Mouse (Mus musculus): ENCODE measurements around the gene Mcee. TPM values are rescaled to one million over a fixed set of nuclear protein-coding genes. Genes with fewer than 3 reads are reported as not detected.

Mcee gene
- total RNA-seq (2021): 10 to 100 TPM; 45.8 to 49.5 TPM
- long read RNA-seq, experiment 1, transcript Mcee-201 (3 exons, 828 nt): major isoform, 14 of 76 reads
- long read RNA-seq, experiment 1, partial matches to known transcripts: 59 of 76 reads
- long read RNA-seq, experiment 1, other reads (novel, unspliced or antisense): 2 of 76 reads
- long read RNA-seq, experiment 2, transcript Mcee-201 (3 exons, 828 nt): major isoform, 9 of 44 reads
- long read RNA-seq, experiment 2, partial matches to known transcripts: 29 of 44 reads
- long read RNA-seq, experiment 2, other reads (novel, unspliced or antisense): 1 of 44 reads

- Histone ChIP-seq H3K27ac (peak within 1 kb of the TSS; percentile 94), H3K4me3 (peak within 1 kb of the TSS; percentile 79)
- no peak; the same call in 1 of the 2 replicates for TF ChIP-seq CTCF (IDR thresholded peaks at IDR 0.05)
- DNase-seq (ENCODE audit: extremely low spot score in 1 of 2, low spot score in 2 of 2): peak; percentile 90 to 93
- intact Hi-C loops (cut with DNase I): loop anchor here (1.0 to 5.0 kb wide), 2 partner anchors 110 to 349 kb away; partner anchors contain the start of gene Apba2
Measured at GRCm38 (mm10) chr7:64392122-64392818, at the start of gene Mcee, which contains the start of gene Mphosph10. Gene Mcee, plus strand, starts transcription at chr7:64392607. Gene Mphosph10, minus strand, starts transcription at chr7:64392268.

GRCm38 (mm10) chr7:64347813-64348212 is 44.6 kb upstream of the Mcee start:
- no peak overlapping the region for H3K27ac ChIP-seq
- no peak for TF ChIP-seq CTCF (IDR thresholded peaks at IDR 0.05)
- intact Hi-C loops (cut with DNase I): no loop called here
- no peak overlapping the region for H3K4me3 ChIP-seq
- no peak for DNase-seq (ENCODE audit: extremely low spot score in 1 of 2, low spot score in 2 of 2)

GRCm38 (mm10) chr7:64349147-64349861 is 43.1 kb upstream of the Mcee start:
- peak; percentile 43 to 49 for DNase-seq (ENCODE audit: extremely low spot score in 1 of 2, low spot score in 2 of 2)
- H3K27ac ChIP-seq: peak overlapping the region; percentile 59; the same call in 1 of the 2 replicates
- peak; percentile 27 for TF ChIP-seq CTCF (IDR thresholded peaks at IDR 0.05)
- no peak overlapping the region for H3K4me3 ChIP-seq
- intact Hi-C loops (cut with DNase I): no loop called here

GRCm38 (mm10) chr7:64351087-64351486 is 41.3 kb upstream of the Mcee start:
- no peak overlapping the region for H3K4me3 ChIP-seq
- peak overlapping the region; percentile 83 for H3K27ac ChIP-seq
- peak; percentile 57 to 63 for DNase-seq (ENCODE audit: extremely low spot score in 1 of 2, low spot score in 2 of 2)
- no peak for TF ChIP-seq CTCF (IDR thresholded peaks at IDR 0.05)
- intact Hi-C loops (cut with DNase I): loop anchor here (2.0 kb wide), 1 partner anchor 392 kb away; no protein-coding TSS in a partner anchor

- Histone ChIP-seq H3K4me3 (no peak overlapping the region), H3K27ac (no peak overlapping the region)
- no peak for DNase-seq (ENCODE audit: extremely low spot score in 1 of 2, low spot score in 2 of 2)
- no peak for TF ChIP-seq CTCF (IDR thresholded peaks at IDR 0.05)
- intact Hi-C loops (cut with DNase I): no loop called here
Measured at GRCm38 (mm10) chr7:64354206-64354605, 38.2 kb upstream of the Mcee start.

- H3K4me3 ChIP-seq: no peak overlapping the region
- no peak for DNase-seq (ENCODE audit: extremely low spot score in 1 of 2, low spot score in 2 of 2)
- intact Hi-C loops (cut with DNase I): no loop called here
- peak overlapping the region; percentile 63; the same call in 1 of the 2 replicates for H3K27ac ChIP-seq
- no peak for TF ChIP-seq CTCF (IDR thresholded peaks at IDR 0.05)
Measured at GRCm38 (mm10) chr7:64356661-64357060, 35.7 kb upstream of the Mcee start.

- peak; percentile 49 to 68 for DNase-seq (ENCODE audit: extremely low spot score in 1 of 2, low spot score in 2 of 2)
- Histone ChIP-seq H3K27ac (peak overlapping the region; percentile 64), H3K4me3 (no peak overlapping the region)
- intact Hi-C loops (cut with DNase I): no loop called here
- no peak for TF ChIP-seq CTCF (IDR thresholded peaks at IDR 0.05)
Measured at GRCm38 (mm10) chr7:64357405-64357804, 35.0 kb upstream of the Mcee start.

GRCm38 (mm10) chr7:64358666-64359065 is 33.7 kb upstream of the Mcee start:
- no peak for TF ChIP-seq CTCF (IDR thresholded peaks at IDR 0.05)
- Histone ChIP-seq H3K27ac (no peak overlapping the region), H3K4me3 (no peak overlapping the region)
- DNase-seq (ENCODE audit: extremely low spot score in 1 of 2, low spot score in 2 of 2): no peak
- intact Hi-C loops (cut with DNase I): no loop called here

GRCm38 (mm10) chr7:64359943-64360585 is 32.3 kb upstream of the Mcee start:
- intact Hi-C loops (cut with DNase I): no loop called here
- no peak overlapping the region for H3K4me3 ChIP-seq
- no peak for TF ChIP-seq CTCF (IDR thresholded peaks at IDR 0.05)
- DNase-seq (ENCODE audit: extremely low spot score in 1 of 2, low spot score in 2 of 2): no peak
- H3K27ac ChIP-seq: peak overlapping the region; percentile 81

GRCm38 (mm10) chr7:64360586-64360945 is 31.8 kb upstream of the Mcee start:
- intact Hi-C loops (cut with DNase I): no loop called here
- Histone ChIP-seq H3K27ac (peak overlapping the region; percentile 81), H3K4me3 (no peak overlapping the region)
- peak in 1 of 2 experiments; percentile 39 for DNase-seq (ENCODE audit: extremely low spot score in 1 of 2, low spot score in 2 of 2)
- no peak for TF ChIP-seq CTCF (IDR thresholded peaks at IDR 0.05)

- no peak for TF ChIP-seq CTCF (IDR thresholded peaks at IDR 0.05)
- Histone ChIP-seq H3K4me3 (no peak overlapping the region), H3K27ac (no peak overlapping the region)
- DNase-seq (ENCODE audit: extremely low spot score in 1 of 2, low spot score in 2 of 2): no peak
- intact Hi-C loops (cut with DNase I): no loop called here
Measured at GRCm38 (mm10) chr7:64365863-64366262, 26.5 kb upstream of the Mcee start.

Measured in left cerebral cortex, adult 2 months (tissue).